Mouse (Mus musculus): ENCODE data around the gene Rnf220. TPM values are rescaled to one million over a fixed set of nuclear protein-coding genes. Genes with fewer than 3 reads are reported as not detected.

Rnf220 gene
- polyA plus RNA-seq, 1 experiment from 2014 or later = 98.2 TPM

- Histone ChIP-seq H3K36me3 (replicated peaks) (no peaks in the 10 kb centered on the region), H3K27me3 (ENCODE audit: poor library complexity, severe bottlenecking) (peaks cover 85% of the 10 kb centered on the region), H3K9me3 (no peaks in the 10 kb centered on the region), H3K4me1 (peaks cover 21% of the 10 kb centered on the region), H3K27ac (no peak overlapping the region), H3K4me3 (no peak overlapping the region)
- 51% methylated on average over 11 of the region's 11 CpGs for WGBS
- no peak for DNase-seq (ENCODE audit: extremely low spot score, low spot score)
Measured at GRCm38 (mm10) chr4:117330836-117331475, 165.9 kb downstream of the Rnf220 start.

- peaks cover 87% of the 10 kb centered on the region for H3K27me3 ChIP-seq (ENCODE audit: poor library complexity, severe bottlenecking)
- no peaks in the 10 kb centered on the region for H3K36me3 ChIP-seq (replicated peaks)
- H3K4me1 ChIP-seq = peaks cover 21% of the 10 kb centered on the region
- H3K9me3 ChIP-seq = no peaks in the 10 kb centered on the region
- no peak overlapping the region for H3K27ac ChIP-seq
- 92% methylated on average over 3 of the region's 3 CpGs for WGBS
- no peak overlapping the region for H3K4me3 ChIP-seq
- no peak for DNase-seq (ENCODE audit: extremely low spot score, low spot score)
Measured at GRCm38 (mm10) chr4:117330132-117330531, 166.7 kb downstream of the Rnf220 start.

GRCm38 (mm10) chr4:117326915-117327314 lies 169.9 kb downstream of the Rnf220 start:
- 75% methylated on average over 3 of the region's 3 CpGs for WGBS
- Histone ChIP-seq H3K27ac (no peak overlapping the region), H3K4me3 (no peak overlapping the region), H3K4me1 (peaks cover 36% of the 10 kb centered on the region), H3K9me3 (no peaks in the 10 kb centered on the region), H3K36me3 (replicated peaks) (no peaks in the 10 kb centered on the region), H3K27me3 (ENCODE audit: poor library complexity, severe bottlenecking) (peaks cover 95% of the 10 kb centered on the region)
- no peak for DNase-seq (ENCODE audit: extremely low spot score, low spot score)

GRCm38 (mm10) chr4:117325076-117325475 lies 171.8 kb downstream of the Rnf220 start:
- DNase-seq (ENCODE audit: extremely low spot score, low spot score) = no peak
- H3K9me3 ChIP-seq = no peaks in the 10 kb centered on the region
- no peak overlapping the region for H3K27ac ChIP-seq
- peaks cover 22% of the 10 kb centered on the region for H3K4me1 ChIP-seq
- WGBS = 61% methylated on average over 2 of the region's 2 CpGs
- H3K27me3 ChIP-seq (ENCODE audit: poor library complexity, severe bottlenecking) = peaks cover 99% of the 10 kb centered on the region
- no peaks in the 10 kb centered on the region for H3K36me3 ChIP-seq (replicated peaks)
- no peak overlapping the region for H3K4me3 ChIP-seq

- Histone ChIP-seq H3K27ac (no peak overlapping the region), H3K4me3 (no peak overlapping the region), H3K9me3 (no peaks in the 10 kb centered on the region), H3K27me3 (ENCODE audit: poor library complexity, severe bottlenecking) (peaks cover 99% of the 10 kb centered on the region), H3K4me1 (peaks cover 17% of the 10 kb centered on the region), H3K36me3 (replicated peaks) (no peaks in the 10 kb centered on the region)
- WGBS = 19% methylated on average over 14 of the region's 14 CpGs
- peak; percentile 74 for DNase-seq (ENCODE audit: extremely low spot score, low spot score)
Measured at GRCm38 (mm10) chr4:117323515-117324344, 173.1 kb downstream of the Rnf220 start.

- Histone ChIP-seq H3K4me1 (peaks cover 40% of the 10 kb centered on the region), H3K27me3 (ENCODE audit: poor library complexity, severe bottlenecking) (peaks cover 100% of the 10 kb centered on the region), H3K27ac (no peak overlapping the region), H3K36me3 (replicated peaks) (no peaks in the 10 kb centered on the region), H3K4me3 (no peak overlapping the region), H3K9me3 (no peaks in the 10 kb centered on the region)
- WGBS = 88% methylated on average over 5 of the region's 5 CpGs
- DNase-seq (ENCODE audit: extremely low spot score, low spot score) = no peak
Measured at GRCm38 (mm10) chr4:117321011-117321410, 175.8 kb downstream of the Rnf220 start.

- WGBS = 95% methylated on average over 9 of the region's 9 CpGs
- H3K36me3 ChIP-seq (replicated peaks) = no peaks in the 10 kb centered on the region
- H3K27me3 ChIP-seq (ENCODE audit: poor library complexity, severe bottlenecking) = peaks cover 100% of the 10 kb centered on the region
- no peak for DNase-seq (ENCODE audit: extremely low spot score, low spot score)
- H3K9me3 ChIP-seq = no peaks in the 10 kb centered on the region
- no peak overlapping the region for H3K4me3 ChIP-seq
- peaks cover 35% of the 10 kb centered on the region for H3K4me1 ChIP-seq
- H3K27ac ChIP-seq = no peak overlapping the region
Measured at GRCm38 (mm10) chr4:117318508-117318907, 178.3 kb downstream of the Rnf220 start.

- Histone ChIP-seq H3K27me3 (ENCODE audit: poor library complexity, severe bottlenecking) (peaks cover 100% of the 10 kb centered on the region), H3K9me3 (no peaks in the 10 kb centered on the region), H3K4me3 (0 out of 2 replicates have a peak overlapping the region, but pooled peaks have one; percentile 1), H3K27ac (no peak overlapping the region), H3K36me3 (replicated peaks) (no peaks in the 10 kb centered on the region), H3K4me1 (peaks cover 39% of the 10 kb centered on the region)
- 19% methylated on average over 18 of the region's 18 CpGs for WGBS
- DNase-seq (ENCODE audit: extremely low spot score, low spot score) = no peak
Measured at GRCm38 (mm10) chr4:117317701-117318190, 179.1 kb downstream of the Rnf220 start.

GRCm38 (mm10) chr4:117316800-117317199 lies 180.1 kb downstream of the Rnf220 start:
- no peak for DNase-seq (ENCODE audit: extremely low spot score, low spot score)
- no peaks in the 10 kb centered on the region for H3K9me3 ChIP-seq
- no peak overlapping the region for H3K4me3 ChIP-seq
- H3K27ac ChIP-seq = no peak overlapping the region
- no peaks in the 10 kb centered on the region for H3K36me3 ChIP-seq (replicated peaks)
- H3K4me1 ChIP-seq = peaks cover 41% of the 10 kb centered on the region
- peaks cover 100% of the 10 kb centered on the region for H3K27me3 ChIP-seq (ENCODE audit: poor library complexity, severe bottlenecking)
- 54% methylated on average over 6 of the region's 6 CpGs for WGBS

GRCm38 (mm10) chr4:117314849-117315500 lies 181.9 kb downstream of the Rnf220 start:
- 82% methylated on average over 16 of the region's 16 CpGs for WGBS
- H3K27ac ChIP-seq = no peak overlapping the region

GRCm38 (mm10) chr4:117313085-117313424 lies 183.8 kb downstream of the Rnf220 start:
- Histone ChIP-seq H3K27me3 (ENCODE audit: poor library complexity, severe bottlenecking) (peaks cover 93% of the 10 kb centered on the region), H3K4me3 (peak overlapping the region; percentile 30), H3K4me1 (peaks cover 42% of the 10 kb centered on the region), H3K27ac (peak overlapping the region; percentile 66), H3K36me3 (replicated peaks) (no peaks in the 10 kb centered on the region), H3K9me3 (peaks cover 3% of the 10 kb centered on the region; the same call in 1 of the 2 replicates)
- DNase-seq (ENCODE audit: extremely low spot score, low spot score) = no peak
- WGBS = 1% methylated on average over 4 of the region's 4 CpGs

More at GRCm38 (mm10) chr4:117314849-117315500, 181.9 kb downstream of the Rnf220 start:
- Histone ChIP-seq H3K9me3 (no peaks in the 10 kb centered on the region), H3K36me3 (replicated peaks) (no peaks in the 10 kb centered on the region), H3K4me1 (peaks cover 44% of the 10 kb centered on the region), H3K27me3 (ENCODE audit: poor library complexity, severe bottlenecking) (peaks cover 100% of the 10 kb centered on the region), H3K4me3 (no peak overlapping the region)
- no peak for DNase-seq (ENCODE audit: extremely low spot score, low spot score)

- H3K27ac ChIP-seq = peak overlapping the region; percentile 66
- peaks cover 3% of the 10 kb centered on the region; the same call in 1 of the 2 replicates for H3K9me3 ChIP-seq
- H3K4me1 ChIP-seq = peaks cover 36% of the 10 kb centered on the region
- 2% methylated on average over 26 of the region's 26 CpGs for WGBS
- H3K36me3 ChIP-seq (replicated peaks) = no peaks in the 10 kb centered on the region
- H3K27me3 ChIP-seq (ENCODE audit: poor library complexity, severe bottlenecking) = peaks cover 93% of the 10 kb centered on the region
- no peak for DNase-seq (ENCODE audit: extremely low spot score, low spot score)
- peak overlapping the region; percentile 30 for H3K4me3 ChIP-seq
Measured at GRCm38 (mm10) chr4:117312416-117313084, 184.3 kb downstream of the Rnf220 start.

All from forebrain, embryonic 10.5 days (tissue).